ENCODE assay signal across 18 mouse cellular contexts in genomic region chr11:103352239-103352814, GRCm38 (mm10). TPM values are rescaled to one million over a fixed set of nuclear protein-coding genes. Genes with fewer than 3 reads are reported as not detected.
A peak's percentile ranks its signal among the peaks of the same experiment; 100 is the strongest.
DNase-seq lines count a peak whose midpoint lies in the region; ATAC-seq and TF ChIP-seq lines count a peak whose summit lies in the region.
"Had no signal": no experiment of that assay in that cellular context is flagged by ENCODE, and none has a peak within 500 bp of the region (broad histone marks: within the 10 kb centered on the region; RNA-seq: fewer than 3 reads in every experiment).

No protein-coding gene starts in this region.

- no peak overlapping the region for H3K27ac ChIP-seq in lung, embryonic 14.5 days (ENCODE audit: low read depth)
- H3K27ac ChIP-seq in limb, embryonic 10.5 days = no peak overlapping the region
- H3K27ac ChIP-seq: embryonic facial prominence, embryonic 12.5 days; forebrain, embryonic 15.5 days; heart, embryonic 13.5 days; hindbrain, embryonic 15.5 days had no signal

- H3K4me2 ChIP-seq in lung, embryonic 14.5 days = no peak overlapping the region
- H3K4me2 ChIP-seq: embryonic facial prominence, embryonic 12.5 days; forebrain, embryonic 15.5 days; heart, embryonic 13.5 days; hindbrain, embryonic 15.5 days had no signal

- no peak overlapping the region for H3K9ac ChIP-seq in lung, embryonic 14.5 days
- H3K9ac ChIP-seq: embryonic facial prominence, embryonic 12.5 days; forebrain, embryonic 15.5 days; heart, embryonic 13.5 days; hindbrain, embryonic 15.5 days had no signal

- ATAC-seq in lung, embryonic 14.5 days (ENCODE audit: insufficient read depth) = no peak
- ATAC-seq: forebrain, embryonic 15.5 days had no signal

- 81% methylated on average over 5 of the region's 5 CpGs for WGBS in lung, embryonic 14.5 days
- 86% methylated on average over 5 of the region's 5 CpGs for WGBS in limb, embryonic 10.5 days

- no peaks in the 10 kb centered on the region for H3K4me1 ChIP-seq in lung, embryonic 14.5 days (ENCODE audit: insufficient read depth)
- H3K4me1 ChIP-seq in E14TG2a.4 (replicated peaks; ENCODE audit: low read depth, low read length) = peaks cover 23% of the 10 kb centered on the region
- H3K4me1 ChIP-seq in limb, embryonic 10.5 days = peaks cover 9% of the 10 kb centered on the region

- H3K27me3 ChIP-seq in lung, embryonic 14.5 days (ENCODE audit: insufficient read depth, low read length) = no peaks in the 10 kb centered on the region
- H3K27me3 ChIP-seq in E14TG2a.4 (ENCODE audit: insufficient read depth, low read length) = peaks cover 23% of the 10 kb centered on the region
- H3K27me3 ChIP-seq in limb, embryonic 10.5 days (ENCODE audit: low read depth, poor library complexity, severe bottlenecking) = peaks cover 35% of the 10 kb centered on the region
- H3K27me3 ChIP-seq: forebrain, embryonic 15.5 days had no signal

- DNase-seq in lung, embryonic 14.5 days = no peak
- no peak for DNase-seq in lung, adult 18-20 months
- peak; percentile 26 for DNase-seq in ZHBTc4 (ENCODE audit: low read depth, low spot score)
- no peak for DNase-seq in adrenal gland, postnatal 14 days
- DNase-seq in limb, embryonic 10.5 days (ENCODE audit: low spot score) = no peak
- DNase-seq: adrenal gland, adult 2 months; adrenal gland, postnatal 36 days; cerebellum, adult 2 months; cerebellum, postnatal 10 days; embryo, embryonic 11 days; gastrocnemius, postnatal 36 days; heart, adult 11 months; heart, postnatal 36 days had no signal

- H3K36me3 ChIP-seq in lung, embryonic 14.5 days (ENCODE audit: insufficient read depth) = no peaks in the 10 kb centered on the region
- no peaks in the 10 kb centered on the region for H3K36me3 ChIP-seq in E14TG2a.4 (ENCODE audit: insufficient read depth, low read length)
- no peaks in the 10 kb centered on the region for H3K36me3 ChIP-seq in limb, embryonic 10.5 days
- H3K36me3 ChIP-seq: embryonic facial prominence, embryonic 12.5 days; forebrain, embryonic 15.5 days; hindbrain, embryonic 15.5 days had no signal

- no peaks in the 10 kb centered on the region; the same call in 1 of the 2 replicates for H3K9me3 ChIP-seq in lung, embryonic 14.5 days (ENCODE audit: low read depth, low read length)
- H3K9me3 ChIP-seq in E14TG2a.4 (ENCODE audit: low read length) = peaks cover 39% of the 10 kb centered on the region
- H3K9me3 ChIP-seq in limb, embryonic 10.5 days (replicated peaks) = no peaks in the 10 kb centered on the region
- H3K9me3 ChIP-seq: forebrain, embryonic 15.5 days; hindbrain, embryonic 15.5 days had no signal

- TF ChIP-seq CTCF in lung, embryonic 14.5 days (IDR thresholded peaks at IDR 0.05; ENCODE audit: low read depth) = 0 out of 2 replicates have a peak, but pooled peaks have one; percentile 14
- 0 out of 2 replicates have a peak, but pooled peaks have one; percentile 7 for TF ChIP-seq CTCF in E14TG2a.4 (conservative IDR thresholded peaks at IDR 0.05; ENCODE audit: low read length)

- no peak overlapping the region for H3K4me3 ChIP-seq in lung, embryonic 14.5 days (ENCODE audit: low read depth, low read length)
- no peak overlapping the region for H3K4me3 ChIP-seq in E14TG2a.4 (replicated peaks; ENCODE audit: low read length)
- H3K4me3 ChIP-seq in limb, embryonic 10.5 days = no peak overlapping the region
- H3K4me3 ChIP-seq: embryonic facial prominence, embryonic 12.5 days; forebrain, embryonic 15.5 days; heart, embryonic 13.5 days; hindbrain, embryonic 15.5 days had no signal

RNA-seq across cellular contexts. Expression of gene Arhgap27, which starts 11.2 kb away (rescaled TPM):
- 16.8 and 20.6 TPM in 2 replicates for polyA plus RNA-seq in lung, embryonic 14.5 days (2014; fragmentation: Nextera tagmentation; extraction: Ambion mirVana)
- total RNA-seq in adrenal gland, postnatal 14 days (2021) = 19.3 and 31.5 TPM in 2 replicates
- polyA plus RNA-seq in limb, embryonic 10.5 days (2016; fragmentation: Nextera tagmentation; extraction: Ambion mirVana) = 5.3 and 8.2 TPM in 2 replicates
